In genomic region chr7:38217417-38218171, GRCm38 (mm10) we compare ENCODE assay signal across 8 mouse cellular contexts. TPM values are rescaled to one million over a fixed set of nuclear protein-coding genes. Genes with fewer than 3 reads are reported as not detected.
DNase-seq lines count a peak whose midpoint lies in the region; ATAC-seq and TF ChIP-seq lines count a peak whose summit lies in the region.

No protein-coding gene starts in this region.

- ATAC-seq in lung, embryonic 14.5 days (ENCODE audit: insufficient read depth): peak; percentile 52
- peak; percentile 76 for ATAC-seq in stomach, postnatal 0 days (ENCODE audit: low FRiP score, low TSS enrichment)
- ATAC-seq in midbrain, embryonic 14.5 days (ENCODE audit: low FRiP score, low TSS enrichment): no peak

- WGBS in lung, embryonic 14.5 days: 54% methylated on average over 5 of the region's 5 CpGs
- 61% methylated on average over 5 of the region's 5 CpGs for WGBS in stomach, postnatal 0 days
- 60% methylated on average over 5 of the region's 5 CpGs for WGBS in midbrain, embryonic 14.5 days

- peak; percentile 74 for DNase-seq in cerebellum, adult 11-12 months
- no peak for DNase-seq in cerebellum, postnatal 36 days
- DNase-seq in adrenal gland, adult 2 months: peak; percentile 88
- DNase-seq in gastrocnemius, postnatal 36 days: peak; percentile 91 to 94
- DNase-seq in kidney, postnatal 14 days: peak; percentile 92
- peak; percentile 51 for DNase-seq in lung, embryonic 14.5 days
- DNase-seq in stomach, postnatal 0 days (ENCODE audit: low spot score): peak; percentile 28
- DNase-seq in midbrain, embryonic 14.5 days: no peak

- no peak for TF ChIP-seq EP300 in stomach, postnatal 0 days (optimal IDR thresholded peaks at IDR 0.05)

- no peak overlapping the region for H3K4me3 ChIP-seq in lung, embryonic 14.5 days (ENCODE audit: low read depth, low read length)
- H3K4me3 ChIP-seq in stomach, postnatal 0 days (ENCODE audit: low read depth, low read length): no peak overlapping the region
- H3K4me3 ChIP-seq in midbrain, embryonic 14.5 days (replicated peaks; ENCODE audit: low read depth, low read length): no peak overlapping the region

- H3K9me3 ChIP-seq in lung, embryonic 14.5 days (ENCODE audit: low read depth, low read length): no peaks in the 10 kb centered on the region
- no peaks in the 10 kb centered on the region for H3K9me3 ChIP-seq in stomach, postnatal 0 days (ENCODE audit: control insufficient read depth, low read length)
- H3K9me3 ChIP-seq in midbrain, embryonic 14.5 days (ENCODE audit: control insufficient read depth, low read length): no peaks in the 10 kb centered on the region

- H3K4me1 ChIP-seq in lung, embryonic 14.5 days (ENCODE audit: insufficient read depth): no peaks in the 10 kb centered on the region
- peaks cover 3% of the 10 kb centered on the region; the same call in 1 of the 2 replicates for H3K4me1 ChIP-seq in stomach, postnatal 0 days (replicated peaks; ENCODE audit: control insufficient read depth, insufficient read depth)
- no peaks in the 10 kb centered on the region for H3K4me1 ChIP-seq in midbrain, embryonic 14.5 days (ENCODE audit: control insufficient read depth, insufficient read depth, low read length)

- TF ChIP-seq CTCF in lung, embryonic 14.5 days (IDR thresholded peaks at IDR 0.05; ENCODE audit: low read depth): no peak
- TF ChIP-seq CTCF in stomach, postnatal 0 days (IDR thresholded peaks at IDR 0.05; ENCODE audit: low read depth): 0 out of 2 replicates have a peak, but pooled peaks have one; percentile 17

- H3K9ac ChIP-seq in lung, embryonic 14.5 days: no peak overlapping the region
- no peak overlapping the region for H3K9ac ChIP-seq in stomach, postnatal 0 days (ENCODE audit: low read length)
- no peak overlapping the region for H3K9ac ChIP-seq in midbrain, embryonic 14.5 days (replicated peaks; ENCODE audit: low read length)

- H3K4me2 ChIP-seq in lung, embryonic 14.5 days: no peak overlapping the region
- H3K4me2 ChIP-seq in stomach, postnatal 0 days (replicated peaks; ENCODE audit: low read depth): no peak overlapping the region
- H3K4me2 ChIP-seq in midbrain, embryonic 14.5 days (ENCODE audit: low read length): no peak overlapping the region

- no peak overlapping the region for H3K27ac ChIP-seq in lung, embryonic 14.5 days (ENCODE audit: low read depth)
- peak overlapping the region; percentile 45; the same call in 1 of the 2 replicates for H3K27ac ChIP-seq in stomach, postnatal 0 days (replicated peaks)
- H3K27ac ChIP-seq in midbrain, embryonic 14.5 days (replicated peaks; ENCODE audit: low read depth, low read length): no peak overlapping the region

- peaks cover 19% of the 10 kb centered on the region; the same call in 1 of the 2 replicates for H3K36me3 ChIP-seq in lung, embryonic 14.5 days (ENCODE audit: insufficient read depth)
- H3K36me3 ChIP-seq in stomach, postnatal 0 days (ENCODE audit: control insufficient read depth, insufficient read depth, low read length): no peaks in the 10 kb centered on the region; the same call in 1 of the 2 replicates
- H3K36me3 ChIP-seq in midbrain, embryonic 14.5 days (ENCODE audit: control insufficient read depth, insufficient read depth, low read length): no peaks in the 10 kb centered on the region

- no peaks in the 10 kb centered on the region for H3K27me3 ChIP-seq in lung, embryonic 14.5 days (ENCODE audit: insufficient read depth, low read length)
- H3K27me3 ChIP-seq in stomach, postnatal 0 days (ENCODE audit: control insufficient read depth, insufficient read depth, low read length): no peaks in the 10 kb centered on the region
- no peaks in the 10 kb centered on the region for H3K27me3 ChIP-seq in midbrain, embryonic 14.5 days (ENCODE audit: control insufficient read depth, insufficient read depth, low read length)

- intact Hi-C loops in gastrocnemius, postnatal 36 days (cut with DNase I): no loop called here

RNA-seq across cellular contexts. Expression of gene Plekhf1, which starts 10.2 kb away (rescaled TPM):
- total RNA-seq in adrenal gland, adult 2 months (2021): 1 to 10 TPM; 2.7 to 3.7 TPM
- polyA plus RNA-seq in adrenal gland, adult 2 months (2012; rRNA removed): 2.3 and 2.5 TPM in 2 replicates
- 1 to 10 TPM; 5.6 to 6.0 TPM for total RNA-seq in gastrocnemius, postnatal 36 days (2021)
- polyA plus RNA-seq in lung, embryonic 14.5 days (2014; fragmentation: Nextera tagmentation; extraction: Ambion mirVana): 4.5 and 4.7 TPM in 2 replicates
- polyA plus RNA-seq in stomach, postnatal 0 days (2015; fragmentation: Nextera tagmentation; extraction: Ambion mirVana): 1.9 and 2.0 TPM in 2 replicates
- polyA plus RNA-seq in midbrain, embryonic 14.5 days (2014; fragmentation: Nextera tagmentation; extraction: Ambion mirVana): 0.22 and 0.37 TPM in 2 replicates

RNA-seq across cellular contexts. Expression of gene 1600014C10Rik, which starts 34.6 kb away (rescaled TPM):
- total RNA-seq in adrenal gland, adult 2 months (2021): 10 to 100 TPM; 37.8 to 40.5 TPM
- 18.5 and 18.7 TPM in 2 replicates for polyA plus RNA-seq in adrenal gland, adult 2 months (2012; rRNA removed)
- total RNA-seq in gastrocnemius, postnatal 36 days (2021): 10 to 100 TPM; 22.1 to 23.9 TPM
- 15.0 and 15.1 TPM in 2 replicates for polyA plus RNA-seq in lung, embryonic 14.5 days (2014; fragmentation: Nextera tagmentation; extraction: Ambion mirVana)
- polyA plus RNA-seq in stomach, postnatal 0 days (2015; fragmentation: Nextera tagmentation; extraction: Ambion mirVana): 9.6 and 10.3 TPM in 2 replicates
- 24.9 and 31.2 TPM in 2 replicates for polyA plus RNA-seq in midbrain, embryonic 14.5 days (2014; fragmentation: Nextera tagmentation; extraction: Ambion mirVana)

RNA-seq across cellular contexts. Expression of gene Pop4, which starts 53.6 kb away (rescaled TPM):
- 10 to 100 TPM; 40.7 to 49.3 TPM for total RNA-seq in adrenal gland, adult 2 months (2021)
- 10.0 and 10.7 TPM in 2 replicates for polyA plus RNA-seq in adrenal gland, adult 2 months (2012; rRNA removed)
- 1 to 10 TPM; 6.8 to 7.0 TPM for total RNA-seq in gastrocnemius, postnatal 36 days (2021)
- 70.0 and 72.2 TPM in 2 replicates for polyA plus RNA-seq in lung, embryonic 14.5 days (2014; fragmentation: Nextera tagmentation; extraction: Ambion mirVana)
- 25.3 and 27.6 TPM in 2 replicates for polyA plus RNA-seq in stomach, postnatal 0 days (2015; fragmentation: Nextera tagmentation; extraction: Ambion mirVana)
- 84.7 and 93.6 TPM in 2 replicates for polyA plus RNA-seq in midbrain, embryonic 14.5 days (2014; fragmentation: Nextera tagmentation; extraction: Ambion mirVana)

Comparison
In these comparisons a context has a peak if more than half of its experiments do, and no peak if none do; other contexts are left out.
1. DNase-seq: peak in cerebellum, adult 11-12 months (single experiment), adrenal gland, adult 2 months (single experiment), gastrocnemius, postnatal 36 days (2 of 2), kidney, postnatal 14 days (single experiment), lung, embryonic 14.5 days (single experiment) and stomach, postnatal 0 days (single experiment); none in cerebellum, postnatal 36 days (0 of 2) and midbrain, embryonic 14.5 days (single experiment).